Mouse (Mus musculus) left cerebral cortex, postnatal 25 days (tissue): ENCODE measurements around the gene Wdr75. TPM values are rescaled to one million over a fixed set of nuclear protein-coding genes. Genes with fewer than 3 reads are reported as not detected.

Experiments used
- DNase-seq, 2 experiments: peaks; one replicate each; pipeline ENCODE4 v3.0.0; 2022; ENCODE audit warnings: low spot score in 2 of 2, mixed read lengths in 1 of 2
- intact Hi-C: fragments of 180-260 bp; cut with DNase I; formaldehyde crosslinking; loops from one replicate; pipeline ENCODE4 v1.15.1; 2025
- total RNA-seq, 2 experiments: library from RNA; stranded (reverse); gene quantifications; 2 replicates each; pipeline ENCODE4 v1.2.3; 2021

Wdr75 gene
- total RNA-seq, 2 experiments from 2014 or later: 39.4 to 39.5 TPM

- DNase-seq: no peak
- intact Hi-C loops: no loop called here
Observed at GRCm38 (mm10) chr1:45830453-45831206, 35.7 kb downstream of the Wdr75 start.

- no peak for DNase-seq
- intact Hi-C loops: no loop called here
Observed at GRCm38 (mm10) chr1:45835362-45836063, 40.5 kb downstream of the Wdr75 start.

- DNase-seq: peak; percentile 13 to 65
- intact Hi-C loops: no loop called here
Observed at GRCm38 (mm10) chr1:45837736-45838135, 42.8 kb downstream of the Wdr75 start.

- intact Hi-C loops: no loop called here
- DNase-seq: no peak
Observed at GRCm38 (mm10) chr1:45838271-45838670, 43.3 kb downstream of the Wdr75 start.

GRCm38 (mm10) chr1:45845466-45845865 lies 50.5 kb downstream of the Wdr75 start:
- DNase-seq: peak in 1 of 2 experiments; percentile 64
- intact Hi-C loops: no loop called here

- intact Hi-C loops: no loop called here
Observed at GRCm38 (mm10) chr1:45858038-45858437, 63.1 kb downstream of the Wdr75 start.

GRCm38 (mm10) chr1:45860349-45860748 lies 65.4 kb downstream of the Wdr75 start:
- intact Hi-C loops: no loop called here
- peak in 1 of 2 experiments; percentile 12 for DNase-seq

More at GRCm38 (mm10) chr1:45858038-45858437, 63.1 kb downstream of the Wdr75 start:
- DNase-seq: no peak

GRCm38 (mm10) chr1:45861162-45861561 lies 66.2 kb downstream of the Wdr75 start:
- intact Hi-C loops: no loop called here
- no peak for DNase-seq

- intact Hi-C loops: no loop called here
- DNase-seq: no peak
Observed at GRCm38 (mm10) chr1:45863641-45864040, 68.7 kb downstream of the Wdr75 start.

GRCm38 (mm10) chr1:45864564-45865014 lies 69.6 kb downstream of the Wdr75 start:
- DNase-seq: no peak
- intact Hi-C loops: no loop called here

GRCm38 (mm10) chr1:45865316-45865715 lies 70.3 kb downstream of the Wdr75 start:
- DNase-seq: no peak
- intact Hi-C loops: no loop called here

- no peak for DNase-seq
- intact Hi-C loops: no loop called here
Observed at GRCm38 (mm10) chr1:45865727-45866126, 70.8 kb downstream of the Wdr75 start.

GRCm38 (mm10) chr1:45866288-45867018 lies 71.5 kb downstream of the Wdr75 start:
- intact Hi-C loops: no loop called here
- DNase-seq: no peak

GRCm38 (mm10) chr1:45868050-45868449 lies 73.1 kb downstream of the Wdr75 start:
- intact Hi-C loops: no loop called here
- DNase-seq: no peak

- no peak for DNase-seq
- intact Hi-C loops: no loop called here
Observed at GRCm38 (mm10) chr1:45868479-45869137, 73.6 kb downstream of the Wdr75 start.

Other genes with a start within 250 kb of the Wdr75 start
- gene Gm5269, start 95.1 kb downstream of the Wdr75 start, total RNA-seq: not detected
- gene Slc40a1, start 131.4 kb downstream of the Wdr75 start, total RNA-seq: 10 to 100 TPM; 12.9 to 15.5 TPM